Mouse (Mus musculus): Measurements from ENCODE around the gene Apc2. TPM values are rescaled to one million over a fixed set of nuclear protein-coding genes. Genes with fewer than 3 reads are reported as not detected.
"Not testable (repeated sequence)": the region's sequence is repeated elsewhere in the genome, so short reads cannot be mapped to it uniquely, and the experiment has no call there.

The Apc2 gene
- polyA plus RNA-seq, 1 experiment from 2014 or later = 18.3 TPM

DNA sequence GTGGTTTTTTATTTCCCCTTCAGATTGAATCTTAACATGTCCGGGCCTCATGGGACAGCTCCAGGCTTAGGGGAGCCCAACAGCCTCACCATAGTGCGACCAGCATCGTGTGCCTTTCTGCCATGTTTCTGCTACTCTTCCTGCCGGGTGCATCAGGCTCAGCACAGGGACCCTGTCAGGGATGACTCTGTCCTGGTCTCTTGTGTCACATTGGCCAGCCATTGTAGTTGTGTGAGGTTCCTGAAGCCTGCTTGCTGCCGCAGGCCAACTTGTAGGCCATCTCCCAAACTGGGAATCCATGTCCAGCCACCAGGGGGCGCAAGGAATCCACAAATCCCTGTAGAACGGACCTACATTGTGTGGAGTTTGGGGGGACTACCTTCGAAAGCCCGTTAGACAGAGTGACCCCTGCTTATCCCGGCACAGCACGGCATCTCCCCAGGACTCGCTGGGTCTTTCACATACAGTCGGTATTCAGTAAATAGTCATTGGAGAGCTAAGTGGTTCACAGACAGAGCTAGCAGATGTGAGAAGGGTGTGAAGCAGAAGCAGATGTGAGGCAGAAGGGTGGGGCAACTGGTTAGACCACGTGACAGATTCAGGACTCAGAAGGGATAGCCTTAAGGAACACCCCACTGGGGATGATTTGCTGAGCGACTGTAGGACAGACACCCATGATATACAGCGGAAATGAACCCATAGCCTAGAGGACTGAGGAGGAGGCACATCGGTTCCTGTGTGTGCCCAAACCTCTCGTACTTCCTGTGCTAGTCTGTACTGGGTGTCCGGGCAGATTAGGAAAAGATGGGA, 44.4 kb downstream of the Apc2 start:
- Histone ChIP-seq H3K27ac (no peak overlapping the region), H3K27me3 (peaks cover 50% of the 10 kb centered on the region), H3K9ac (no peak overlapping the region), H3K36me3 (no peaks in the 10 kb centered on the region), H3K4me1 (peaks cover 22% of the 10 kb centered on the region), H3K4me2 (replicated peaks) (0 out of 2 replicates have a peak overlapping the region, but pooled peaks have one; percentile 20), H3K9me3 (no peaks in the 10 kb centered on the region), H3K4me3 (no peak overlapping the region)
- 20% methylated on average over 19 of the region's 19 CpGs for WGBS
- no peak for ATAC-seq (ENCODE audit: insufficient number of reproducible peaks, insufficient read depth, low FRiP score, low TSS enrichment)

DNA sequence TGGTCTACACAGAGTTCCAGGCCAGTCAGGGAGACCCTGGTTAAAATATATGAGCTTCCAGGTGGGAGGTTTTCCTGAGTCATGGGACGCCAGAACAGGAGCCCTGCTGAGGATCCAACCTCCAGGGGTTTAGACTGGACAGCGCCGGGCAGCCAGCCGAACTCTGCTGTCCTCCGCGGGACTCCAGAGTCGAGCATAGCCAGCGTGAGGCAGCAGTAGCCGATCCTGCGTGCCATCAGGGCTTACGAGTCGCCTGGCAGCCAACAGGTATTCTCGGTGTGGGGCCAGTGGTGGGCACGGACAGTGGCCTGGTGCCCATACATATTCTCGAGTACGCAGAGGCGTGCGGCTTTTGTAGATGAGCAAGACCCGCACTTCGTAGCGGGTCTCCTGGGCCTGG, 45.2 kb downstream of the Apc2 start:
- Histone ChIP-seq H3K4me2 (replicated peaks) (no peak overlapping the region), H3K4me1 (peaks cover 23% of the 10 kb centered on the region), H3K9me3 (no peaks in the 10 kb centered on the region), H3K4me3 (no peak overlapping the region), H3K36me3 (no peaks in the 10 kb centered on the region), H3K27ac (no peak overlapping the region), H3K9ac (no peak overlapping the region), H3K27me3 (peaks cover 59% of the 10 kb centered on the region)
- 8% methylated on average over 21 of the region's 21 CpGs for WGBS
- ATAC-seq (ENCODE audit: insufficient number of reproducible peaks, insufficient read depth, low FRiP score, low TSS enrichment) = no peak

DNA sequence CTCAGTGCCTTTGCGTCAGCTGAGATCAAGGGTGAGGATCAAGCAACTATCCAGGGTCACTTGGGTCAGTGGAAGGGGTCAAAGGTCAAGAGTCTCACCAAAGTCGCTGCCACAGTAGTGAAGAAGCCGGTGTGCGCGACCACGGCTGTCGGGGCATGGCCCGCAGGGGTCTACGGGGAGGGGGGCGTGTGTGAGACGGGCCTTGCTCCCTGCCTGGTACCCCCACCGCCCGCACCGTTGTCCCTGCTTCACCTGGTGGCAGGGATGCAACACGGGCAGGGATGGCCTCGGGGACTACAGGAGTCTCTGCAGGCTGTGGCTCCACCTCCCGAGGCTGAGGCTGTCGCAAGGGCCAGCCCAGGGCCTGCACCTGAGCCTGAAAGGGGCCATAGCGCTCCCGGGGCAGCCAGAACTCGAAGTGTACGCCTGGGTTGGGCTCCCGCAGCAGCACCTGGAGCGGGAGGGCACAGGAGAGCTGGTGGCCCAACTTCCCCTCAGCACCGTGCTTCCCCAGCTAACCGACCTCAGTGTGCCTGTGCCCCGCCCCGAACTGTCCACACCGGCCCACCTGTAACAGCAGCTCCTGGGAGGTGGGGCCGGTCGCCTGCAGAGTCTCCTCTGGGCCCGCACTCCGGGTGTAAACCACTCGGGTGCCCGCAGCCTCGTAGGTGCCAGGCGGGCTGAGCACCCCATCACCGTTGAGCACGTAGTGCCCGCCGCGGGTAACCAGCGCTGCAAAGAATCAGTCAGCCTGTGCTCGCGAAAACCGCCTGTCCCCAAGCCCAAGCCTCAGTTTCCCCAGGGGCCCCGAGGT, 45.9 kb downstream of the Apc2 start:
- Histone ChIP-seq H3K4me3 (peak overlapping the region; percentile 34), H3K27me3 (peaks cover 64% of the 10 kb centered on the region), H3K4me2 (replicated peaks) (peak overlapping the region; percentile 53), H3K4me1 (peaks cover 23% of the 10 kb centered on the region), H3K9ac (no peak overlapping the region), H3K9me3 (no peaks in the 10 kb centered on the region), H3K36me3 (no peaks in the 10 kb centered on the region), H3K27ac (no peak overlapping the region)
- 2% methylated on average over 47 of the region's 47 CpGs for WGBS
- ATAC-seq (ENCODE audit: insufficient number of reproducible peaks, insufficient read depth, low FRiP score, low TSS enrichment) = no peak

DNA sequence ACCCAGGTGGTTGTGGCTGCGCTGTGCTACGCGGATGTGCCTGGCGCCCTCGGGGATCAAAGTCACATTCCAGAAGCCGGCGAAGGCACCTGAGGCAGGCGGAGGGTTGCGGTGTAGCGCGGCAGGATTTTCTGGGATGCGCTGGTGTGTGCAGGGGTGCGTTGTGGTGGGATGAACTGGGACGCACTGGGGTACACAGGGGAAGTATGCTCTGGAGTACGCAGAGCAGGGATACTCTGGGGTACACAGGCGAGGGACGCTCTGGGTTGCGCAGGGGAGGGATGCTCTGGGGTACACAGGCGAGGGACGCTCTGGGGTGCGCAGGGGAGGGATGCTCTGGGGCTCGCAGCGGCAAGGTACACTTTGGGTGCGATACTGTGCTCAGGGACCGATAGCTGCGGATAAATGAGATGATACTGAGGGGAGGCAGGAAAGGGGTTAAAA, 46.5 kb downstream of the Apc2 start:
- Histone ChIP-seq H3K4me1 (peaks cover 23% of the 10 kb centered on the region), H3K36me3 (no peaks in the 10 kb centered on the region), H3K27ac (no peak overlapping the region), H3K9ac (no peak overlapping the region), H3K4me2 (replicated peaks) (peak overlapping the region; percentile 53), H3K4me3 (peak overlapping the region; percentile 34), H3K27me3 (peaks cover 70% of the 10 kb centered on the region), H3K9me3 (no peaks in the 10 kb centered on the region)
- peak; percentile 22; the same call in 1 of the 2 replicates for ATAC-seq (ENCODE audit: insufficient number of reproducible peaks, insufficient read depth, low FRiP score, low TSS enrichment)
- under 1% methylated on average over 26 of the region's 26 CpGs for WGBS

DNA sequence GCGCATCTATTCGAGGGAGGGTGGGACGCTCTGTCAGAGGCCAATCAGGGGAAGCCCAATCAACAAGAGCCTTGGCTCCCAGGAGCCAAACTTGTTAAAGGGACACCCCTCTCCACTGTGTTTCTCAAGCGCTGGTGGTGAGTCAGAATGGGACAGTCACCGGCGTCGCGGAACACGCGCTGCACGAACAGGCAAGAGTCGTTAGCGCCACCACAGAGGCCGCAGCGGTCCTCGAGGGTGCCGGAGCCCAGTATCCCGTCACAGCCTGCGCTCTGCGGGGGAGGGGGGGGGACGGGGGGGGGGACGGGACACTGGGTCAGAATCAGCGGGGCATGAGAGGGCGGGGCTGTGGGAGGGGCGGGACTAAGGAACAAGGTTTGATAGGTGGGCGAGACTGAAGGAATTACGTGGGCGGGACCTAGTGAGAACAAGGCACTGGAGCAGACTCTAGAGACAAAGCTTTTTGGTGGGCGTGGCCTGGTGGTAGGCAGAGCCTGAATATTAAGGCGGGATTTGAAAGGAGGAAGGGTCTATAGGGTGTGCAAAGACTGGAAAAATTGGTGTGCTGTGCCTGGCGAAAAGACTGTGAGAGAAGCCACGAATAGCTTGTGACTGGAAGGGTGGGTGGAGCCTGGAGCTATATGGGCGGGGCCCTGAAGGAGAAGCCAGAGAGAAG, 47.1 kb downstream of the Apc2 start:
- peaks cover 25% of the 10 kb centered on the region for H3K4me1 ChIP-seq

DNA sequence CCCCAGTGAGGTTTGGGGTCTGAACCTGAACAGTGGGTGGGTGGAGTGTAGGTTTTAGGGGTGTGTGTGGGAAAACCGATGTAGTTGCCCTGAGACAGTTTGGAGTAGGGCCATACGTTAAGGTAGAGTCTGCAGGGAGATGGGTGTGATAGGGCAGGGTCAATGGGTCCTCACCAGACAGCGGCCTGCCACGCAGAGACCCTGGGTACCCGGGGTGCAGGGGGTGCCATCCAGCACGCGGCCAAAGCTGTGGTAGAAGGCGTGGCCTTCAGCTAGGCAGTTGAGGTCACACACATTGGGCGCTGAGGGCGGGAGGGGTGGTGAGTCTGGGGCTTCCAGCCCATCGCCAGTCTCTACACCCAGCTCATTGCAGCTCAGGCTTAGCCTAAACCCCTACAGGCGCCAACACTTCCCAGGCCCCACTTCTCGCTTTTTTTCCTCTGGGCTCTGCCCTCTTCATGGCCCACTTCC, 47.7 kb downstream of the Apc2 start:
- Histone ChIP-seq H3K4me1 (peaks cover 31% of the 10 kb centered on the region), H3K4me3 (peak overlapping the region; percentile 34), H3K9ac (no peak overlapping the region), H3K27ac (no peak overlapping the region), H3K9me3 (no peaks in the 10 kb centered on the region), H3K36me3 (no peaks in the 10 kb centered on the region), H3K27me3 (peaks cover 81% of the 10 kb centered on the region), H3K4me2 (replicated peaks) (peak overlapping the region; percentile 53)
- 26% methylated on average over 13 of the region's 13 CpGs for WGBS
- 0 out of 2 replicates have a peak, but pooled peaks have one; percentile 9 for ATAC-seq (ENCODE audit: insufficient number of reproducible peaks, insufficient read depth, low FRiP score, low TSS enrichment)

More for the DNA sequence above, 47.1 kb downstream of the Apc2 start:
- Histone ChIP-seq H3K27me3 (peaks cover 76% of the 10 kb centered on the region), H3K9me3 (no peaks in the 10 kb centered on the region), H3K9ac (no peak overlapping the region), H3K4me3 (peak overlapping the region; percentile 34), H3K4me2 (replicated peaks) (peak overlapping the region; percentile 53), H3K27ac (no peak overlapping the region), H3K36me3 (no peaks in the 10 kb centered on the region)
- WGBS = 2% methylated on average over 32 of the region's 33 CpGs
- peak; percentile 68 for ATAC-seq (ENCODE audit: insufficient number of reproducible peaks, insufficient read depth, low FRiP score, low TSS enrichment)

DNA sequence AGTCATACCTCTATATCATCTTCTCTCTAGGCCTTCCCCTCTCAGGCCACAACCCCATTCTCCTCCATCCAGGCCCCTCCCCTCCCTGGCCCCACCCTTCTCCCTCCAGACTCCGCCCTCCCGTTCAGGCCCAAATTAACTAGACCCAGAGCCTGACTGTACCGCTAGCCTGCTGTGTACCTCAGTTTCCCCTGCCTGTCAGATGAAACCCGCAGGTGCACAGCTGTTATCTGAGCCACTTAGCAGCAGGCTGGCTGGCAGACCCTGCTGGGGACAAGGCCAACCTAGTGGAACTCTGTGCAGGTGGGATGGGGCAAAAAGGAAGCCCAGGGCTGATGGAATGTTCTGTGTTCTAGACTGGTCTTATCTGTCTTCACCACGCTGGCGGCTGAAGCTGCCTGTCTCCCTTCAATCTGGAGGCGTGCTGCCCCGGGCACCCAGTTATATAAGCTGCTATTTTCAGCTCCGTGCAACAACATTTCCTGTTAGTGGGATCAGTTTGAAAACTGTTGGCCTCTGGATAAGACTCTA, 48.4 kb downstream of the Apc2 start:
- no peaks in the 10 kb centered on the region for H3K9me3 ChIP-seq
- ATAC-seq (ENCODE audit: insufficient number of reproducible peaks, insufficient read depth, low FRiP score, low TSS enrichment) = no peak
- H3K4me3 ChIP-seq = no peak overlapping the region
- H3K27ac ChIP-seq = no peak overlapping the region
- 39% methylated on average over 9 of the region's 9 CpGs for WGBS
- no peak overlapping the region for H3K9ac ChIP-seq
- 0 out of 2 replicates have a peak overlapping the region, but pooled peaks have one; percentile 1 for H3K4me2 ChIP-seq (replicated peaks)
- H3K27me3 ChIP-seq = peaks cover 89% of the 10 kb centered on the region
- H3K36me3 ChIP-seq = no peaks in the 10 kb centered on the region
- H3K4me1 ChIP-seq = peaks cover 38% of the 10 kb centered on the region

DNA sequence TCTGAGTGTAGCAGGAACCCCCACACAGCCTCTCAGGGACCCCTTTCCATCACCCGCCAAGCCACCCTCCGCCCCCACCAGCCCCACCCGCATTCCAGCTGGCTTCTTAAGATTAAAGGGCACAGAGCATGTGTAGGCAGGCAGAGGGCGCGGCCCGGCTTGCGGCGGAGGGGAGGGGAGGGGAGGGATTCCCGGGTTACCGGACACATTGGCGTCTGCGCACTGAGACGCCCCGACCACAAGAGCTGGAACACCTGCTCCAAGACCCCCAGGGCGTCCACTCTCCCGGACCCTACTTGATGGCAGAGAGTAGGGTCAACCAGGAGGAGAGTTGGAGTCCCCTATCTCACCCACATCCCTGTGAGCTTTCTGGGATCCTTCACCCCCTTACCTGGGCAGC, 49.3 kb downstream of the Apc2 start:
- peak overlapping the region; percentile 2; the same call in 1 of the 2 replicates for H3K9ac ChIP-seq
- H3K27me3 ChIP-seq = peaks cover 98% of the 10 kb centered on the region
- WGBS = under 1% methylated on average over 16 of the region's 16 CpGs
- peaks cover 39% of the 10 kb centered on the region for H3K4me1 ChIP-seq
- no peak overlapping the region for H3K27ac ChIP-seq
- peak overlapping the region; percentile 9; the same call in 1 of the 2 replicates for H3K4me3 ChIP-seq
- H3K36me3 ChIP-seq = no peaks in the 10 kb centered on the region
- no peaks in the 10 kb centered on the region for H3K9me3 ChIP-seq
- ATAC-seq (ENCODE audit: insufficient number of reproducible peaks, insufficient read depth, low FRiP score, low TSS enrichment) = no peak
- H3K4me2 ChIP-seq (replicated peaks) = peak overlapping the region; percentile 12; the same call in 1 of the 2 replicates

DNA sequence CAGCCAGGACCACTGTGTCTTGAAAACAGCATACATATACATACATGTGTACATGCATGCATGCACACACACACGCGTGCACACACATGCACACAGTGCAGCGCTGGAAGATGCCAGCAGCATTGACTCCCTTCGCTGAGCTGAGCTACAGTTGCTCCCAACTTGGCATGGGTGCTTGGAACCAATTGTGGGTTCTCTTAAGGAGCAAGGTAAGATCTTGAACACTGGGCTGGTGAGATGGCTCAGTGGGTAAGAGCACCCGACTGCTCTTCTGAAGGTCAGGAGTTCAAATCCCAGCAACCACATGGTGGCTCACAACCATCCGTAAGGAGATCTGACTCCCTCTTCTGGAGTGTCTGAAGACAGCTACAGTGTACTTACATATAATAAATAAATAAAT, 50.2 kb downstream of the Apc2 start:
- Histone ChIP-seq H3K4me1 (peaks cover 39% of the 10 kb centered on the region), H3K27me3 (peaks cover 98% of the 10 kb centered on the region)
- H3K9ac ChIP-seq; H3K27ac ChIP-seq; H3K36me3 ChIP-seq; H3K4me2 ChIP-seq (replicated peaks); ATAC-seq (ENCODE audit: insufficient number of reproducible peaks, insufficient read depth, low FRiP score, low TSS enrichment); H3K9me3 ChIP-seq; H3K4me3 ChIP-seq: not testable (repeated sequence)
- 71% methylated on average over 6 of the region's 6 CpGs for WGBS

DNA sequence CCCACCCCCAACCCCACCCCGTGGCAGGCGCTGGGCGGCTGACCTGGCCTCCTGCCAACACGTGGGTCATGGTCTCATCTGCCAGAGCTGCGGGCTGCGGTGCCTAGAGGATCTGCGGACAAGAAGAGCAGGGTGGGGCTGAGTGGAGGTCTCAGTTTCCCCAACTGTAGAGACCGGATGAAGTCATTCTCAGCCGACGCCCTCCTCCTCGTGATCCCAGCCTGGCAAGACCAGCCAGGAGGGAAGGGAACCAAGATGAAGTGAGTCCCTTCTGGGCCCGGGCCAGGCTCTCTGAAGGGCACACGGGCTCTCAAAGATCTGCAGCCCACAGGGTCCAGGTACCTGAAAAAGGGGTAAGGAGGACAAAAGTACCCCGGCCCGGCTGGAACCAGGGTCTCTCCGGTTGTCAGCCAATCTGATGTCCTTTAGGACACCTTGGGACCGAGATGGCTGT, 51.8 kb downstream of the Apc2 start:
- H3K4me1 ChIP-seq = peaks cover 29% of the 10 kb centered on the region
- H3K4me3 ChIP-seq = no peak overlapping the region
- 12% methylated on average over 17 of the region's 17 CpGs for WGBS
- ATAC-seq (ENCODE audit: insufficient number of reproducible peaks, insufficient read depth, low FRiP score, low TSS enrichment) = no peak
- no peaks in the 10 kb centered on the region for H3K36me3 ChIP-seq
- H3K9me3 ChIP-seq = no peaks in the 10 kb centered on the region
- no peak overlapping the region; the same call in none of the 2 replicates for H3K4me2 ChIP-seq (replicated peaks)
- H3K27me3 ChIP-seq = peaks cover 98% of the 10 kb centered on the region
- no peak overlapping the region for H3K27ac ChIP-seq
- no peak overlapping the region for H3K9ac ChIP-seq

DNA sequence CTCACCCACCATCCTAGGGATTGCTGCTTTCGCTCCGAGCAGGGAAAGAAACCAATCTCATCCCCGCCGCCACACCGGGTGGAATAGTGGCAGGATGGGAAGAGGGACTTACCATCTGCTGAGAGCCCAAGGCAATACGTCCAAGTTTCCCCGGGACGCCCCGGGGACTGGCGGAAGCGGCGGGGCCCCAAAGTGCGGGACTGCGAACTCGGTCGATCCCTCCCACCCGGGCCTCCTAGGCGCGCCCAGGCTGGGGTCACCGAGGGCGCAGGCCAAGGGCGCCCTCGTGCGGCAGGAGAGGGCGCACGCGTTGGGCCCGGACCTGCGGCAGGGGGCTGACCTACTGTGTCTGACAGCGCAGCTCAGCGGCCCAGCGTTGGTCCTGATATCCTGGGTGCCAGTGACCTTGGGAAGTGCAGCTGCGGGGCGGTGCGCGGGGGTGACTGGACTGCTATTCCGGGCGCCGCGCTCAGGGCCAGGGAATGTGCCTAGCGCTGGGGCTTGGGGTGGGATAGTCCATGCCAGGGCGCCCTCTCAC, 52.5 kb downstream of the Apc2 start, which contains the start of gene Adamtsl5:
TSS of gene Adamtsl5 (minus strand) at position 169 of the 538 bp plus-strand sequence.
- Histone ChIP-seq H3K4me2 (replicated peaks) (peak within 1 kb of the TSS; percentile 43), H3K27ac (no peak within 1 kb of the TSS), H3K4me3 (peak within 1 kb of the TSS; percentile 22), H3K9ac (peak within 1 kb of the TSS; percentile 27; the same call in 1 of the 2 replicates), H3K4me1 (peaks cover 23% of the 10 kb centered on the region), H3K27me3 (peaks cover 98% of the 10 kb centered on the region), H3K9me3 (no peaks in the 10 kb centered on the region), H3K36me3 (no peaks in the 10 kb centered on the region)
- ATAC-seq (ENCODE audit: insufficient number of reproducible peaks, insufficient read depth, low FRiP score, low TSS enrichment) = no peak
- WGBS = 1% methylated on average over 42 of the region's 42 CpGs
